Mouse (Mus musculus) retina, adult 2 months (tissue): Measurements from ENCODE around the gene Snapin.

Source experiments
- DNase-seq: peaks from one replicate; pipeline ENCODE4 v3.0.0-alpha.2; 2012; ENCODE audit warnings: low read depth, low spot score

Gene Snapin

GRCm38 (mm10) chr3:90490696-90491256 lies at the start of gene Snapin:
TSS of gene Snapin (minus strand) at chr3:90491033.
- peak; percentile 84 for DNase-seq

DNA sequence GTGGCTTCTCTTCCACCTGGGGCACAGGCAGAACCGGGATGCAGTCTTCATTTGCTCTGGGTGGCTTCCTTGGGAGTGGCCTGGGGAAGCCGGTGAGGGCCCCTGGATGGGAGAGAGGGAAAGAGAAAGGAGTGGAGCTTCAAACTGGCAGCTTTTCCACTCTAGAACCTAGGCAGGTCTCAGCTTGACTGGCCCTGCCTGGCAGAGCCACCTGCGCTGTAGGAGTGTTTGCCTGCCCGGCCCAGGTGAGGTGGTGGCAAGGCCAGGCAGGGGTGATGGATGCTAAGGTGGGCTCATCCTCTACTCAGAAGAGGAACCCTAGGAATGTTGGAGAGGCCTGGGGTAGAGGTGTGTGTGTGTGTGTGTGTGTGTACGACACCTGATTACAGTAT lies 47.1 kb upstream of the Snapin start:
- no peak for DNase-seq

GRCm38 (mm10) chr3:90537141-90537904 lies 46.5 kb upstream of the Snapin start, which contains the start of gene S100a16:
TSS of gene S100a16 (plus strand) at chr3:90537254.
- no peak for DNase-seq

GRCm38 (mm10) chr3:90535446-90535845 lies 44.6 kb upstream of the Snapin start:
- no peak for DNase-seq

DNA sequence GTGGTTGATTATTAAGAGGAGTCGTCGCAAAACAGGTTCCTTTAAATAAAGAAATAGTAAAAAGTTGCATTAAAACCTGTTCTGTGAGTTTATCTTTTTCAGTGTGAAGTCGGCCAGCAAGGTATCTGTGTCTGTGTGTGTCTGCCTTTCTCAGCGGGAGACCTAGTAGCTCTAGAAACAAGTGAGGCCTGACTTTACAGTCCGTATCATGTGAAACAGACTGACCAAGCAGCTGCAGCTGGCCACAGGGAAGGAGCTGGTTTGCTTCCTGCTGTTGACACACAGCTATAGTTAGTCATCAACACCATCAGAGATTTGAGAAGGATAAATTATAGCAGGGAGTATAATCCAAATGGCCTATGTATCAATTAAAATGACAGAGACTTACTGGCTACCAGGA lies 40.9 kb upstream of the Snapin start:
- DNase-seq: no peak

GRCm38 (mm10) chr3:90527291-90527873 lies 36.5 kb upstream of the Snapin start:
- no peak for DNase-seq

- DNase-seq: no peak
Measured at GRCm38 (mm10) chr3:90526580-90526979, 35.7 kb upstream of the Snapin start, which contains the start of gene S100a14. TSS of gene S100a14 (plus strand) at chr3:90526856.

- no peak for DNase-seq
Measured at GRCm38 (mm10) chr3:90526076-90526475, 35.2 kb upstream of the Snapin start.

DNA sequence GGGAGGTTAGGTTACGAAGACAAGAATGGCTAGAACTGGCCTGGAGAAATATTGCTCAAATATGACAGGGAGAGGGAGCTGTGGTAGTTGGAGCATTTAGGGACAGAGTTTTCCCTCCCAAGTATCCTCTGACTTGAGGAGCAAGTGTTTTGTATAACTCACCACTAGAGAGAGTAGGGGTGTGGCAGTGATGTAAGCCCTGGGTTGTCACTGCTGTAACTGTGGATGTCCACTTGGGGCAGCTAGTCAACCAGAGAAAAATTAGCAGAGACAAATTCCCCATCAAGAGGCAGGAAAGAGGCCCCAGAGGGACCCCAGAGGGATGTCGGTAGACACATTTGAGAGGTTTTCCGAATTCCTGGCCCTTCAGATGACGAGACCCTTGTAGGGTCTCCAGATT lies 34.6 kb upstream of the Snapin start:
- DNase-seq: no peak

DNA sequence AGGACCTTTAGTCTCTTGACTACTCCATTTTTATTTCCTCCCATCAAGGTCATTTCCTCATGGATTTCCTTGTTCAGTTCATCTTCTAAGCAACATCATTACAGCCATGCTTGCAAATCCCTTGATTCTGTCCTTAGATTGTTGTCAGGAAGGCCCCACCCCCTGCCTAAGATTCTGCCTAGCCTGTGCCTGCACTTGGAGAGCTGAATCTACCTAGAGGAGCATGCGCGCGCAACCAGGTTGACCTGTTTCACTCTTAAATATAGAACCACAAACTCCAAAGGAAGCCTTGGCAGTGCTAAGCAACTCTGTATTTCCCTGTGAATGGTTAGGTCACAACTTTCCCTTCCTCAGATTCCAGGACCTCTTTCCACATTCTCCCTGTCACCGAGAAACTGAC lies 26.9 kb upstream of the Snapin start:
- DNase-seq: no peak

DNA sequence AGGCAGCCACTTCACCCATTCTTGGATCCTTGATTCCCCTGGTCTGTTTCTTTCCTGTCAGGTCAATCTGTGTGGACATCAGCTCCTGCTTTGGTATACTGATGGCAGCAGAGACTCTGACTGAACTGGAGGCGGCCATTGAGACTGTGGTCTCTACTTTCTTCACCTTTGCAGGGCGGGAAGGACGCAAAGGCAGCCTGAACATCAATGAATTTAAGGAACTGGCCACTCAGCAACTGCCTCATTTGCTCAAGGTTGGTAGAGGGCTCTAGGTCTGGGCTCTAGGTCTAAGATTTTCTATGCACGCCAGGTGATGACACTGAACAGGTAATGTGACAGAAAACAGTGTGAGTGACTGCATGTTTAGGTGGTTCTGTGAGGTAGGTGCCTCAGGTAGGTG lies 25.0 kb upstream of the Snapin start:
- DNase-seq: no peak

GRCm38 (mm10) chr3:90515242-90515641 lies 24.4 kb upstream of the Snapin start:
- DNase-seq: no peak

- no peak for DNase-seq
Measured at GRCm38 (mm10) chr3:90514691-90515090, 23.9 kb upstream of the Snapin start.

- DNase-seq: no peak
Measured at GRCm38 (mm10) chr3:90513796-90514590, 23.2 kb upstream of the Snapin start, which contains the start of the genes S100a1 and S100a13. TSS of gene S100a1 (minus strand) at chr3:90514392. TSS of gene S100a13 (plus strand) at chr3:90514435.

DNA sequence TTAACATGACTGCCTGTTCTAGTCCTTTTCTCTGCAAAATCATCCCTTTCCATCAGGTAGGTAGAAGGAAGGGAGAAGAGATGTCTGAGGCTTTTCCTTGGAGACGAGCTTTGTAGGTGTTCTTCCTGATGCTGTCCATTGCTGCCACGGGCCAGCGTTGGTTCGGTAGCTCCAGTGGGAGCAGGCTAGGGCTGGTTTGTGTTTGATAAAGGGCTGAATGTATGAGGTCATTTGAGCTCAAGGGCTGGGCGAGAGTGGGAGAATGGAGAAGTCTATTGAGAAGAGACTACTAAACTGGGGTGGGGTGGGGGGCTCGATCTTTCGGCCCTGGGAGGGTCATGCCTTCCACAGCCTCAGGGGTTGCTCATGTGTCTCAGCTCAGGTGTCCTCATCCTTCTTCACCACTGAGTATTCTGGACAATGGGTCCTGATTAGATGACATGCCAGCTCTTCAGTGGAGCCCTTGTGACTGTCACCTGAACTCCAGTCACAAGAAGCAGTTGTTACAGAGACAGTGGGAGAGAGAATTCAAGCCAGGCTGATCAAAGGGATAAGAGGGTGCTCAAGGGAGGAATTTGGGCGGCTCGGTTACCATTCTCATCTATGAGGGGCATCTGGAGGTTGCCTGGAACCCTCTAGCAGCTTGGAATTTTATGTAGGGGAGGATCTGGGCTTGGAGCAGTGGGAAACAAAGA lies 22.3 kb upstream of the Snapin start:
- no peak for DNase-seq

GRCm38 (mm10) chr3:90512276-90512675 lies 21.4 kb upstream of the Snapin start:
- DNase-seq: no peak

GRCm38 (mm10) chr3:90509747-90510123 lies 18.9 kb upstream of the Snapin start:
- no peak for DNase-seq

DNA sequence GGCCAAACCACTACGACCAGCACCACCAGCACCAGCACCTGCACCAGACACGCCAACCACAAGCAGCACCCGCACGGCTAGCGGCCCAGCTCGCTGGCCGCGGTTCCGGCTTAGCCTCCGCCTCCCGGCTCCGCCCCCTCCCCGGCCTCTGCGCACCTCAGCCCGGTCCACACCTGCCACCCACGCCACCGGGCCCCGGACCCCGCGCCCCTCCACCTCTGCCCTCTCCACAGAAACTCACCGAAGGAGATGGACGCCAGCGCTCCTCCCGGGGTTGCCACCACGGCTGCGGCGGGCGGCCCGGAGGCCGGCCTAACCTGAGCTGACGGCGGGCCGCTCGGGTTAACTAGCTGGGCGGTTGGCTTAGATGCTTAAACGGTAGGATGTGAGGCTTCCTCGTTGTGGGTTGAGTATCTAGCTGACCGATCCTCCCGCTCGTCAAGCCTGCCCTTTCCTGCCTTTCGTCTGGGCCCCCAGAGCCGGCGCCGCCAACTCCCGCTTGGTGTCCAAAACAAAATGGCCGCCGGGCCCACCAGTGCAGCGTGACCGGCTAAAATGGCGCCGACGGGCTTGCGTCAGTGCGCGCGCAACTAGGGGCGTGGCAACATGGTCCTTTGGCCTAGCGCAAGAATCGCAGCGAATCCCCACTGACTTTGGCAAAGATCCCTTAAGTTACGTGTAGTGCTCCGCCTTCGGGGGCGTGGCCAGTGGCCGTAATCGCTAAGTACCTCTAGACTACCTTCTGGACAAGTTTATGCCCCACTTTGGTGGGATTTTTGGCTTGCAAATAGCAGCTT lies 18.3 kb upstream of the Snapin start, which contains the start of gene Chtop:
Gene Chtop, minus strand, starts transcription at position 549 of the 797 bp plus-strand sequence.
- DNase-seq: peak; percentile 97

DNA sequence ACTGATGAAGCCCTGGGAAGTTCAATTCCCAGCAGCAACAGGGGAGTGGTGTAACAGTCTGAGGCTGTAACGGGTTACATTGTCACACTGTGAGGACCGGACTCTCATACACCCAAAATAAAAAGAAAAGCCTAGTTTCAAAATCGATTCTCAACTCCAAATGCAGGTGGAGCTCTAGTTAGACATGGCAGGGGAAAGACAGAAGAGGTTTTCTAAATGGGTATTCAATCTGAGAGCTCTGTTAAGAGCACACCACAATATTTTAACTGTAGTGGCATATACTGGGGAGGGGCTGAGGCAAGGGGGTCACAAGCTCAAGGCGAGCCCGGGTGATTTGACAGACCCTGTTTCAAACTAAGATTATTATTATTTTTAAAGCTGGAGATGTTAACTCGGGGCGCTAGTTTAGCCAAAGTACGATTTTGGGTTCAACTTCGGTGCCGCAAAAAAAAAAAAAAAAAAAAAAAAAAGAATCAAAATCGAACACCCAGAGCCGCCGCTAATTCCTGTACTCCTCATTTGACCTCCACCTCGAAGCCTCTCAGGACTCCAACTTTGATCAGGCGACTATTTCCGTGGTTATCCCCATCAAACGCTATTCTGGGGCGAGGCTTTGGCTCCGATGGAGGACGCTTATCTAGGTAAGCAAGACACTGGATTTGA lies 17.6 kb upstream of the Snapin start:
- no peak for DNase-seq

GRCm38 (mm10) chr3:90506362-90506761 lies 15.5 kb upstream of the Snapin start:
- no peak for DNase-seq
